Mouse (Mus musculus) forebrain, embryonic 12.5 days (tissue): ENCODE measurements around the gene Olfr1427. TPM values are rescaled to one million over a fixed set of nuclear protein-coding genes. Genes with fewer than 3 reads are reported as not detected.
"Not testable (repeated sequence)": the region's sequence is repeated elsewhere in the genome, so short reads cannot be mapped to it uniquely, and the experiment has no call there.

Experiments used
- ATAC-seq: fragments of 200-750 bp; cut with Nextera tagmentation; 2 replicates; pipeline ENCODE4 v1.8.0; 2017; ENCODE audit warnings: moderate TSS enrichment; ENCODE audit not compliant: low FRiP score
- H3K27ac ChIP-seq: fragments of 300-500 bp; sonication (generic); 2 replicates; pipeline ENCODE4 v1.5.1; 2016; ENCODE audit warnings: mild to moderate bottlenecking
- H3K27me3 ChIP-seq: fragments of 300-500 bp; sonication (generic); 2 replicates; pipeline ENCODE4 v1.6.1; 2016; ENCODE audit warnings: mild to moderate bottlenecking
- H3K36me3 ChIP-seq: fragments of 300-500 bp; sonication (generic); replicated peaks from 2 replicates; pipeline ENCODE4 v1.6.1; 2016; ENCODE audit warnings: mild to moderate bottlenecking
- H3K4me1 ChIP-seq: fragments of 300-500 bp; sonication (generic); 2 replicates; pipeline ENCODE4 v1.6.1; 2016
- H3K4me2 ChIP-seq: fragments of 300-500 bp; sonication (generic); 2 replicates; pipeline ENCODE4 v1.6.1; 2016; ENCODE audit warnings: mild to moderate bottlenecking, moderate library complexity
- H3K4me3 ChIP-seq: fragments of 300-500 bp; sonication (generic); replicated peaks from 2 replicates; pipeline ENCODE4 v1.5.1; 2016; ENCODE audit warnings: mild to moderate bottlenecking
- H3K9ac ChIP-seq: fragments of 300-500 bp; sonication (generic); 2 replicates; pipeline ENCODE4 v1.6.1; 2016; ENCODE audit warnings: mild to moderate bottlenecking
- H3K9me3 ChIP-seq: fragments of 300-500 bp; sonication (generic); 2 replicates; pipeline ENCODE4 v1.6.1; 2016
- WGBS: fragments of 180-500 bp; shearing (Covaris S2); methylation state at CpG from one replicate; pipeline ENCODE4 v1.1.7; 2016; 5-methylcytosine and 5-hydroxymethylcytosine counted together
- polyA plus RNA-seq: library from polyadenylated mRNA; unstranded; fragments of >200 nt; fragmentation: Nextera tagmentation; extraction: Ambion mirVana; gene quantifications from 2 replicates; pipeline ENCODE4 v1.2.1, GENCODE M21; 2016

Gene Olfr1427
- not detected in 2 replicates for polyA plus RNA-seq

DNA sequence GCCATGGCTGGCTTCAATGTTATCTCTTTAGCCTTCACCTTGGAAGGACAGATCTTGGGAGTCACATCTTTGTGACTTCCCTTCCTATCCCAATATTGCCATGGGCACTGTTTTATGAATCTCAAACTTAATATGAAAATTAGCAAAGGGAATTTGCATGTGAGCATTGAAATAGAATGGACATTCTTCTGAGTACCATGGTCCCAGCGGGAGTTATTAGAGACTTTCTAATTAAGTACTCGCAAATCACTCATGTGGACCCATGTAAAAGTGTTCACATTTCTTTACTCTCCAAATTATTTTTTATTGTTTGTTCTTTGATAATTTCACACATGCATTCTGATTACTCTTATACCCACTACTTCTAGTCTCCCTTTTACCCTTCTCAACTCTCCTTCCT, at the start of gene Olfr1427:
Olfr1427 (minus strand) TSS at position 101 of the 400 bp plus-strand sequence.
- Histone ChIP-seq H3K27me3 (no peaks in the 10 kb centered on the region), H3K4me1 (no peaks in the 10 kb centered on the region), H3K27ac (no peak within 1 kb of the TSS), H3K4me2 (no peak within 1 kb of the TSS), H3K9me3 (no peaks in the 10 kb centered on the region), H3K36me3 (no peaks in the 10 kb centered on the region), H3K4me3 (no peak within 1 kb of the TSS), H3K9ac (no peak within 1 kb of the TSS)
- no peak for ATAC-seq
- 96% methylated on average over 2 of the region's 2 CpGs for WGBS

DNA sequence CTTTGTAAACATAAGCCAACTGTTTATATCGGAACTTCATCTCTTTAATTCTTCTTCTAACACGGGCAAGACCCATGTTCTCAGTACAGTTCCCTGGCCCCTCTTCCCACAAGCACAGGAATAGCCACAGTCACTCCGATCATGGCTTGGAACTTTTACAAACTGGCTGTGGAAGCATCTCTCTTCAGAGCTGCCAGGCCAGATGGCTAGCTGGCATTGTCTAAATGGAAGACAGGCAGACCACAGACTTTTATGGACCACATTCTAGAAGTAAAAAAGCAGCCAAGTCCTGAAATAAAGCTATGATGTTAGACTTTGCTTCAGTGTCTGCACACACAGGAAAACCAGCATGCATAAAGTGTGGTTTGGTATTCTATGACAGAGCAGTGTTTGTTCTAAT, 42.3 kb upstream of the Olfr1427 start:
- WGBS: 90% methylated on average over 3 of the region's 3 CpGs

GRCm38 (mm10) chr19:12143356-12143755, 40.2 kb upstream of the Olfr1427 start:
- no peaks in the 10 kb centered on the region for H3K9me3 ChIP-seq
- no peaks in the 10 kb centered on the region for H3K27me3 ChIP-seq
- no peak overlapping the region for H3K9ac ChIP-seq
- no peak overlapping the region for H3K4me2 ChIP-seq
- H3K27ac ChIP-seq: no peak overlapping the region
- WGBS: 67% methylated on average over 1 of the region's 1 CpGs
- no peak overlapping the region for H3K4me3 ChIP-seq
- no peak for ATAC-seq
- no peaks in the 10 kb centered on the region for H3K36me3 ChIP-seq
- H3K4me1 ChIP-seq: no peaks in the 10 kb centered on the region

More for the DNA sequence above, 42.3 kb upstream of the Olfr1427 start:
- Histone ChIP-seq H3K36me3 (no peaks in the 10 kb centered on the region), H3K27ac (no peak overlapping the region), H3K9ac (no peak overlapping the region), H3K4me2 (no peak overlapping the region), H3K9me3 (no peaks in the 10 kb centered on the region), H3K27me3 (no peaks in the 10 kb centered on the region), H3K4me3 (no peak overlapping the region), H3K4me1 (no peaks in the 10 kb centered on the region)
- no peak for ATAC-seq

- peak; percentile 30; the same call in 1 of the 2 replicates for ATAC-seq
Measured at GRCm38 (mm10) chr19:12134289-12134688, 31.2 kb upstream of the Olfr1427 start.

GRCm38 (mm10) chr19:12123103-12123502, 20.0 kb upstream of the Olfr1427 start, which contains the start of gene Olfr76:
Olfr76 (minus strand) TSS chr19:12123203.
- no peaks in the 10 kb centered on the region for H3K4me1 ChIP-seq
- no peak within 1 kb of the TSS for H3K27ac ChIP-seq
- no peaks in the 10 kb centered on the region for H3K36me3 ChIP-seq
- H3K9me3 ChIP-seq: no peaks in the 10 kb centered on the region
- no peaks in the 10 kb centered on the region for H3K27me3 ChIP-seq
- no peak within 1 kb of the TSS for H3K4me2 ChIP-seq
- ATAC-seq: no peak
- 80% methylated on average over 3 of the region's 3 CpGs for WGBS
- H3K9ac ChIP-seq: no peak within 1 kb of the TSS
- no peak within 1 kb of the TSS for H3K4me3 ChIP-seq

More at GRCm38 (mm10) chr19:12134289-12134688, 31.2 kb upstream of the Olfr1427 start:
- 37% methylated on average over 2 of the region's 2 CpGs for WGBS
- Histone ChIP-seq H3K36me3 (no peaks in the 10 kb centered on the region), H3K4me1 (no peaks in the 10 kb centered on the region), H3K4me3 (no peak overlapping the region), H3K27me3 (no peaks in the 10 kb centered on the region), H3K9me3 (no peaks in the 10 kb centered on the region), H3K4me2 (no peak overlapping the region), H3K9ac (no peak overlapping the region), H3K27ac (no peak overlapping the region)

- no peaks in the 10 kb centered on the region for H3K9me3 ChIP-seq
- no peaks in the 10 kb centered on the region for H3K4me1 ChIP-seq
- H3K27me3 ChIP-seq: no peaks in the 10 kb centered on the region
- H3K9ac ChIP-seq: no peak overlapping the region
- 95% methylated on average over 3 of the region's 3 CpGs for WGBS
- H3K36me3 ChIP-seq: no peaks in the 10 kb centered on the region
- H3K27ac ChIP-seq: no peak overlapping the region
- H3K4me3 ChIP-seq: no peak overlapping the region
- no peak overlapping the region for H3K4me2 ChIP-seq
- ATAC-seq: no peak
Measured at GRCm38 (mm10) chr19:12116464-12116863, 13.3 kb upstream of the Olfr1427 start.

DNA sequence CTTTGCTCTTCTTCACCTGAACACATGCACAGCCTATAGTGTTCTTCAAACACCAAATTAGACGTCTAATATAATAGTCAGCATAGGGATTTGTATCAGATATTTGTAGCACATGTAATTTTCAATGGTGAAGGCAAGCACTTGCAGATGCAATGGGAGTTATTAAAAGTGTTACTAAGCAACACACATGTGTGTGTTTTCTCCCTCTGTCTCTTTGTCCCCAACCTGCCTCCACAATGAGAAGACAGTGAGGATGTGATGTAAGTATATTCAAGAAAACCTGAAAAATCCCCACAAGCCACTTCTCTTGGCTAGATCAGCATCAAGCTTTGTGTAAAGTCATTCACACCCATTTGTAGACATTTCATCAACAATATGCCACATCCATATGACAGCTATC, 12.7 kb upstream of the Olfr1427 start, which contains the start of gene Olfr1428:
Olfr1428 (minus strand) TSS at position 101 of the 400 bp plus-strand sequence.
- no peaks in the 10 kb centered on the region for H3K36me3 ChIP-seq
- ATAC-seq: no peak
- WGBS: 79% methylated on average over 1 of the region's 1 CpGs
- no peak within 1 kb of the TSS for H3K9ac ChIP-seq
- no peaks in the 10 kb centered on the region for H3K27me3 ChIP-seq
- H3K9me3 ChIP-seq: no peaks in the 10 kb centered on the region
- no peak within 1 kb of the TSS for H3K27ac ChIP-seq
- no peaks in the 10 kb centered on the region for H3K4me1 ChIP-seq
- no peak within 1 kb of the TSS for H3K4me2 ChIP-seq
- no peak within 1 kb of the TSS for H3K4me3 ChIP-seq

GRCm38 (mm10) chr19:12113807-12114206, 10.7 kb upstream of the Olfr1427 start:
- no peaks in the 10 kb centered on the region for H3K4me1 ChIP-seq
- no peaks in the 10 kb centered on the region for H3K9me3 ChIP-seq
- H3K4me3 ChIP-seq: no peak overlapping the region
- no peak for ATAC-seq
- no peak overlapping the region for H3K9ac ChIP-seq
- WGBS: 69% methylated on average over 1 of the region's 1 CpGs
- no peaks in the 10 kb centered on the region for H3K36me3 ChIP-seq
- H3K27ac ChIP-seq: no peak overlapping the region
- H3K4me2 ChIP-seq: no peak overlapping the region
- H3K27me3 ChIP-seq: no peaks in the 10 kb centered on the region

- Histone ChIP-seq H3K36me3 (no peaks in the 10 kb centered on the region), H3K4me2 (no peak overlapping the region), H3K9me3 (no peaks in the 10 kb centered on the region), H3K9ac (no peak overlapping the region), H3K27ac (no peak overlapping the region), H3K27me3 (no peaks in the 10 kb centered on the region), H3K4me3 (no peak overlapping the region), H3K4me1 (no peaks in the 10 kb centered on the region)
- no peak for ATAC-seq
- 65% methylated on average over 1 of the region's 1 CpGs for WGBS
Measured at GRCm38 (mm10) chr19:12104541-12104940, 1.4 kb upstream of the Olfr1427 start.

- no peak within 1 kb of the TSS for H3K4me2 ChIP-seq
- H3K4me3 ChIP-seq: no peak within 1 kb of the TSS
- no peaks in the 10 kb centered on the region for H3K9me3 ChIP-seq
- no peaks in the 10 kb centered on the region for H3K36me3 ChIP-seq
- H3K27me3 ChIP-seq: no peaks in the 10 kb centered on the region
- no peak within 1 kb of the TSS for H3K9ac ChIP-seq
- H3K27ac ChIP-seq: no peak within 1 kb of the TSS
- no peaks in the 10 kb centered on the region for H3K4me1 ChIP-seq
- 89% methylated on average over 1 of the region's 1 CpGs for WGBS
- ATAC-seq: no peak
Measured at GRCm38 (mm10) chr19:12091913-12092312, 11.2 kb downstream of the Olfr1427 start, which contains the start of gene Olfr1426. Olfr1426 (minus strand) TSS chr19:12092013.

GRCm38 (mm10) chr19:12077631-12078030, 25.5 kb downstream of the Olfr1427 start, which contains the start of gene Olfr1425:
Olfr1425 (minus strand) TSS chr19:12077731.
- H3K4me3 ChIP-seq, H3K27ac ChIP-seq, H3K4me2 ChIP-seq, H3K27me3 ChIP-seq, H3K36me3 ChIP-seq, H3K4me1 ChIP-seq, H3K9ac ChIP-seq, ATAC-seq, H3K9me3 ChIP-seq: not testable (repeated sequence)
- WGBS: 82% methylated on average over 4 of the region's 4 CpGs

DNA sequence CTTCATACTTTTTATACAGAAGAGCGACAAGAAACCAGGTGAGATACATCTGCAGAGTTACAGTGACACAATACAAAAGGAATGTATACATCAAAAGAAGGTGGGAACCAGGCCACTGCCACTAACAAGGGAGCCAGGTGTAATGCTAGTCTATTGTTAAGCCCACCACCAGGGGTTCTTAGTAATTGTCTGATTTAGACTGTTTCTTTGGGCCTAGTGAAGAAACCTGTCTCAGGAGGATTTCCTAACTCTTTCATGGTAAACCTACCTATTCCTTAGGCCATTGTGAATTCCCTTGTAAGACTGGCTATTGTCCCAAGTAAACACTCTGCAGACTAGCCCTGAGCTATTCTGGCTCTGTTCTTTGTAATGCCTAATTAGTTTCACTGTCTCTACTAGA, 33.6 kb downstream of the Olfr1427 start:
- H3K9ac ChIP-seq, H3K36me3 ChIP-seq, ATAC-seq, H3K4me3 ChIP-seq, H3K9me3 ChIP-seq, H3K4me2 ChIP-seq, H3K27me3 ChIP-seq, H3K4me1 ChIP-seq, H3K27ac ChIP-seq: not testable (repeated sequence)
- 94% methylated on average over 1 of the region's 1 CpGs for WGBS

DNA sequence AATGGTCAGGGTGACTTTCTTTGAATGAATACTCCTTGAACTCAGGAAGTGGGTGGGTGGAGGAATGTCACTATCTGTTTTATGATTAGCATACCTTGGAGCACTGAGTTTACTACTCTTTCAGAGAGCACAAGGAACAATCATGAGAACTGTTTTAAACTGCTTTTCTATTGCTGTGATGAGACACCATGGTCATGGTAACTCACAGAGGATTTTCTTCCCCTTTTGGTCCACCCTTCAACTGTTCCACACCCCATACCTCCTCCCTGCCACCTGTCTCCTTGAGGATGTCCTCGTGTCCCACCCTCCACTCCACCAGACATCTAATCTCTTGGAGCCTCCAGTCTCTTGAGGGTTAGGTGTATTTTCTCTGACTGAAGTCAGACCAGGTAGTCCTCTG, 35.3 kb downstream of the Olfr1427 start:
- not testable (repeated sequence) for ATAC-seq, H3K27ac ChIP-seq, H3K9ac ChIP-seq, H3K4me2 ChIP-seq, H3K4me1 ChIP-seq, H3K27me3 ChIP-seq, H3K9me3 ChIP-seq, H3K36me3 ChIP-seq, H3K4me3 ChIP-seq
- WGBS: 64% methylated on average over 1 of the region's 1 CpGs
